Mouse (Mus musculus): ENCODE data around the gene Arl3. TPM values are rescaled to one million over a fixed set of nuclear protein-coding genes. Genes with fewer than 3 reads are reported as not detected.

Gene Arl3
- 10 to 100 TPM; 51.1 to 76.4 (median 62.8) TPM for total RNA-seq (2022)

DNA sequence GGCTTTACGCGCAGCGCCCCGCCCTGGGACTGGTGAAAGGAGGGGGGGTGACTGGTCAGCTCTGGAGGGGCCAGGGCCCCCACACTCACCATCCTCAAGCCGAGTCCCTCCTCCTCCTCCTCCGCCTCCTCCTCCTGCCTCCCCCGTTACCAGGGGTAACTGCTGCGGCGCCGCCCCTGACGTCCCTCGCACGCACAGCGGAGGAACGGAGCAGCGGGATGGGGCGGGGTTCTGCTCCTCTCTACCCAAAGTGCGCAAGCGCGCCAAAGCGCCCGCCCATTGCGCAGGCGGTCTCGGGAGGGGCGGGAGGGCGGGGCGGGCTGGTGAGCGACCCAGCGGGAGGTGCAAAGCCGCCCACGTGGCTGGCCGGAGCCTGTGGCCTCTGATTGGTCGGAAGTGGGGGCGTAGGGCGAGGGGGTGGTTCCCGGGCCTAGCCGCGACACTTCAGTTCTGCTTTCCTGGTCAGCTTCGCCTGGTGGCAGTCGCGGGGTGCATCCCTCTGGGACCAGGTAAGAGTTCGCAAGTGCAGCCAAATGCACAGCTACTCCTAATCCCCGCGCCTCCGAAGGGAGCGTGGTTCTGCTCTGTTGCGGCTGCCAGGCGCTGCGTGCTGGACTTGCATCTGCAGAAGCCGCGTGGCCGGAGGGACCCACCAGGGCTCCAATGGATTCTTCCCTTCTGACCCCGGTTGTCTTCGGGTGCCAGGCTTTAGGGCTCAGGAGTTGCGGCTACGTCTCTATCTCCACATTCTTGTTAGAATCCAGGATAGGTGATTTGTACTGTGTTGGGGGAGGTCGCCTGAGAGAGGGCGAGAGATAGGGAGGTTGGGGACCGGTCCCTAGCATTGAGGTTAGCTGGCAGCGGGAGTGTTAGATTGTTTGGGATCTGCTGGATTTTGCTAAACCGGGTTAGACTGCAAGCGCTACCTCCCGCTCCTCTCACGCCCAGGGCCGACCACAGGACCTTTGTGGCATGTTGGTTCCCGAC is at the start of gene Arl3, which contains the start of gene Sfxn2:
Gene Arl3 (minus strand): TSS at position 248 of the 987 bp plus-strand sequence.
Gene Sfxn2 (plus strand): TSS at position 415 of the 987 bp plus-strand sequence.
- peak; percentile 86 to 95 for DNase-seq (ENCODE audit: low spot score in 2 of 2)

DNA sequence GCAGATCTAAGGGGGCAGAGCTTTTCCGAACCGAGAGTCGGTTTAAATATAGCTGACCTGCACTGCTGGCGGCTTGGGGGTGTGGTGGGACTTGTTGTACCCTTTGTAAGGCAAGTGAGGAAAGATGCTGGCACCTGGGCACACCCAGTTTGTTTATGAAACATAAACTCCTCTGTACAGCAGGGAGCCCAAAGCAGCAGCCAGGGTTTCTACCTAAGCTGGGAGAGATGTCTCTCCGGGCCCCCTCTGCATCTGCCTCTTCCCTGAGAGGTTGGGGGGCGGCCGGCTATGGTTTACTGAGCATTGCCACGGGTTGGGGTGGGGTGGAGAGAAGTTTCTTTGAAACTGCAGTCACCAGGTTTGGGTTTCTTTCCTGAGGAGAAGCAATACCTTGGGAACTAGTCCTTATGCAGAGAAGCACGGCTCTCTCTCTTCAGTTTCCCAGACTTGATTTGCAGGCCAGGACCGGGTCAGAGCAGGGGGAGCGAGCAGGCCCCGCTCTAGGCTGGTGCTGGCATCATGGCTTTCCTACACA is 49.7 kb upstream of the Arl3 start:
- DNase-seq (ENCODE audit: low spot score in 2 of 2), result no peak

DNA sequence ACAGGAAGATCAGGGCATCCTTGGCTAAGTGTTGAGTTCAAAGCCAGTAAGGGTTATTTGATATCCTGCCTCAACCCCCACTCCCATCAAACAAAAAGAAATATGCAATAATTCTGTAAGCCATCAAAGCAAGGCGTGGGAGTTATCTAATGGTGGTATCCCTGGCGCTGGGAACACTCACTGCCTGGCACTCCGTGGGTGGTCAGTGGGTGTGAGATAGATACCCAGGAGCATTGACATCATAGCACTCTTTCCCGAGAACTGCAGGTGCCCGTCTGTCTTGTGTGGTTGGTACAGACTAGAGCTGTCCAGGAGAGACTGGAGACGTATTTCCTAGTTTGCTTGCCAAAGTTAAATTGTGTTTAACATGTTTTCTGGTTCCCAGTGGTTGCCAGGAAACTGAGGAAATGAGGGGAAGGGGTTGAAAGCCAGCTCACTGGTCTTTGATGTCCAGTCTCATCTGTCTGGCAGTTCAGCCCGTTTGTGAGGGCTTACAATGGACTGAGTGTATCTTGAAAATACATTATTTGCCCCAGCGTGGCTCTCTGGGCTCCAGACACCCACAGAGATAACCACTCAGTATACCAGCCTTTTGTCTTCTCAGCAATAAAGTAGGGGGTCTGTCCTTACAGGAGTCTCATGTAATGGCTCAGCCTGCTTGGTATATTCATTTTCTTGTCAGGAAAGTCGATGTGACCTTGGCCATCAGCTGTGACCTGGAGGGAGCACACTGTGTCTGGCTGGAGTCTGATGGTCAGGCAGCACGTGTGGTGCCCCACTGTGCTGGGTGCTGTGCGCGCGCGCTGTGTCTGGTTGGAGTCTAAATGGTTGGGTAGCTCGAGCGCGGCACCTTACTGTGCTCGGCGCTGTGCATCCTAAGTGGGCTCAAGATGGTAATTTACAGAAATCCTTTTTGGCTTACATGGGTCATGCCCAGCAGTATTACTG is 48.5 kb upstream of the Arl3 start:
- no peak for DNase-seq (ENCODE audit: low spot score in 2 of 2)

DNA sequence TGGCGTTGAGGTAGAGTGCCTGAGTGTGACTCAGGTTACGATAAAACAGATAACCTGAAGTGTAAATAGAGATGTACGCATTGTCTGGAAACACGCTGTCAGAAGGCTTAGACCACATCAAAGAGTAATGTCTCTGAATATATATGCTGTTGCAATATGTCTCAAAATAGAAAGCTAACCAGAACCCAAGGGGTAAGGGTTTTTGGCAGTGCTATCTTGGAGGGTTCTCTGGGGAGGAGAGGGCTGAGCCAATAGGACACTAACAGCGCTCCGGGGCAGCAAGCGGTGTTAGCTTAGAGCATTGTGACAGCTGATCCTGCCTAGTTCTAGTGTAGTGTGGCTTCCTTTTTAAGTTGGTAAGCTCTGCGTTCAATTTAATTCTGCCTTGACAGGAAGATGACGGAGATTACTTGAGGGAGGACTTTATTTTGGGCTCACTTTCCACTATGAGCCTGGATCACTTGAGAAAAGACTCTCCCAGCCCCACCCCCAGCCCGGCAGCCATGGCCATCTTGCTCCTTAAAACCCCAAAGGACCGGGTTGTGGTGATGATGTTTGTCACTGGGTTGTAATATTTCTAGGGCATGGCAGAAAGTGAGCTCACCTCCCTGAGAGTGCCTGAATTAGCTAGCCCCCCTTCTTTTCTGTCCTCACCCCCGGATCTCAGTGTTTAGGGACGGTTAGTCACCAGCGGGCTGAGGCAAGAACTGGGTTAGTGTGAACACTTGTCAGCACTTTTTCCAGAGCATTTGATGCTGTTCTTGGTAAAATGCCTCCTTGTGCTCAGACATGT is 47.2 kb upstream of the Arl3 start:
- no peak for DNase-seq (ENCODE audit: low spot score in 2 of 2)

DNA sequence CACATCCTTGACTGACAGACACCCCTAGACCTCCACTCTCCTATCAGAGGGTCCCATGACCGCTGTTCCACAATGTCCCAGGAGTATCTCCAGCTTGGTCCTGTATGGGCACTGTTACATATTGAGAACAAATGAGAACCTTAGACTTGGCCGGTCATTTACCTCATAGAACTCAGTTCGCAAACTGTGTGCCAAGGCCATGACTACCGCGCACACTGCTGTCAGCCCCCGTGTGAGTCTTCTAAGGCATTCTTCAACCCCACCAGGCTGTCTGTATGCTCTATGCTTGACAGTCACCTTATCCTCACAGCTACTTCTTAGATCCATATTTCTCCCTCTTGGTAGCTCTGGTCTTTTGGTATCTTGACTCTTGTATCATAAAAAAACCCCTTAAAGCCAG is 46.5 kb upstream of the Arl3 start:
- no peak for DNase-seq (ENCODE audit: low spot score in 2 of 2)

DNA sequence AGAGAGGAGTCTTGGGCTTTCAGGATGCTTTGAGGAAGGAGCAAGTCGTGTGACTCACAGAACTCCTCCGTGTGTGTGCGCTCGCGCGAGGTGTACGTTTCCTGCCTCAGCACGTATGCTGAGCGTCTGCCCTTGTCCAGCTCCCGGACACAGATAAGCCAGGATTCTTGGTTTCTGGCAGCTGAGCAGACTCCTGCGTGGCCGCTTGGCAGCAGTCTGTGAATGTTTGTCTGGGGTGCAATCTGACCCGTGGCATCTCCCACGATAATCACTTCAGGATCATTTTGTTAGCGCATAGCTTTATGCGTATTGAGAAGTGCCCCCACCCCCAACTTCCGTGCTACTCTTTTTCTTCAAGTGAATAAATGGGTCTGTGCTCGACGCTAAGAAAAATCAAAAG is 46.0 kb upstream of the Arl3 start:
- DNase-seq (ENCODE audit: low spot score in 2 of 2), result no peak

DNA sequence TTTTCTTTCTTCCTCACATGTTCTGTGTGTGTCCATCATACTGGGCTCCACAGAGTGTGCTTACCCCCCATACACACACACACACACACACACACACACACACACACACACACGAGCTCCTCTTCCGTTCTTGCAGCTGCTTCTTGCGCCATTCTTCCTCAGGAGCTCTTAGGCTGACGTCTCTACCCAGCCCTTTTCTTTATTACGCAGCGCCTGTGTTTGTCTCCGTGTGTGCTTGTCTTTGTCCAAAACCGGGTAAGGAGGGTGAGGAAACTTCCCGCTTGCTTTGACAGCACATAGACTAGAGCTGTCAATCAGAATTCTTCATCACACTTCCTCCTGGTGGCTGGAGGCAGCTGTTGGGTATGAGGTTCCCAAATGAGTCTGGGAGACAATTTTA is 45.3 kb upstream of the Arl3 start:
- no peak for DNase-seq (ENCODE audit: low spot score in 2 of 2)

DNA sequence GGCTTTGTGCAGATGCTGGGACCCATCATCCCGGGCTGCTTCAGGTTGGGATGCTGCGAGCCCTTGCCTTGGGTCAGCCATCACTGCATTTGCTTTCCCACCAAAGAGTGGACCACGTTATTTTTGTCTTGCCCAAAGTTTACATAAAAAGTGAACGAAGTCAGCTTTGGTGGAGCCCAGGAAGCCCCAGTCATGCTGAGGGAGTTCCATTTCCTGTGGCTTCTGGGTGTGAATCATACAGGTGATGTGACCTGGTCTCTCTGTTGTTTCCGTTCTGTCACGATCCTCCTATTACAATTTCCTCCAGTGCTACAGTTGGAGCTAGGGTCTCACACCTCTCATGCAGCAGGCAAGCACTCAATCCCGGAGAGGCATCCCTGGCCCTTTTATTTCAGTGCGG is 44.4 kb upstream of the Arl3 start:
- DNase-seq (ENCODE audit: low spot score in 2 of 2), result no peak

DNA sequence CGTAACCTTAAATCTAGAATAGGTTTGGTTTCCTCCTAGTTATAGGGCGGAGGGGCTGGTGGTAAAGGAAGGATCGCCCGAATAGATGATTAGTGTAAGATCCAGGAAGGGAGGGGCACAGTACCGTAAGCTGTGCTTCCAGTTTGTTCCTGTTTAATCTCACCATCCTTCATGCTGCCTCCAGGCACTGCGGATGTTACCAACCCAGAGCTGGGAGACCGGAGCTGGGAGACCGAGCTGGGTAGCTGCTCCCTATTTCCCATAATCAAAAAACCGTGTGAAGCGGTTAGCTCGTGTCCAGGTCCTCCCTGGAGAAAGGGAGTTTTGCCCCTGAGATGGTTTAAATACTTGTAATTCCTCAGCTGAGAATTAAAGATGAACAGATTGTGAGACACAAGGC is 43.4 kb upstream of the Arl3 start:
- DNase-seq (ENCODE audit: low spot score in 2 of 2), result no peak

DNA sequence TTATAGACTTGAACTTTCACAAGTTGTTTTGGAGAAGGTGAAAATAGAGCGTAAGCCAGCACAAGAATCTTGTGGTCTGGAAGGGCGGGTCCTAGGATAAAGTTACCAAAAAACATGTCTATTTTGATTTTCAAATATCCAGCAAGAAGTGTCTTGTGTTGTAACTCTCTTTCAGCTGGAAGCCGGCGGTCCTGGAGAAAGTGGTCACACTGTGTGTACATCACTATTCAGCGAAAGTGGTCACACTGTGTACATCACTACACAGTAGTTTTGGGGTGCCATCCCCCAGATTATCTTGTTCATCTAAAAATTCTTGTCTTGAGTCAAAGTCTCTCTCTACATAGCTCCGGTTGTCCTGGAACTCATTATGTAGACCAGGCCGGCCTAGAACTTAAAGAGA is 35.2 kb upstream of the Arl3 start:
- DNase-seq (ENCODE audit: low spot score in 2 of 2), result no peak

DNA sequence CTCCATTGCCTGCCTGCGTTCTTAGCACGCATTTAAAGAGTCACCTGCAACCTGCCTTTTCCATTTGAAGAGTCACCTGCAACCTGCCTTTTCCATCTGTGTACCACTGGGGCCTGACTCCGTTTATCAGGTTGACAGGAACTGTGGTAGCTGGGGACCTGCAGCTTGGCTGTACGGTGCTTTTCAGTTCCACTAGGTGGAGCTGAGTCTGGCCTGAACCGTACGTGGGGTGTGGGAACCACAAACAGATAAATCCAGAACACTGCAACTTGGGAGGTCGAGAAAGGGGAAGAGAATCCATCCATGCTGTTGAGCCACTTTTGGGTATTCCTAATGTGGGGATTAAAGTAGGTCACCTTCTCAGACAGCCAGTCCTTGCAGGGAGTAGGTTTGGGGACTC is 34.4 kb upstream of the Arl3 start:
- no peak for DNase-seq (ENCODE audit: low spot score in 2 of 2)

DNA sequence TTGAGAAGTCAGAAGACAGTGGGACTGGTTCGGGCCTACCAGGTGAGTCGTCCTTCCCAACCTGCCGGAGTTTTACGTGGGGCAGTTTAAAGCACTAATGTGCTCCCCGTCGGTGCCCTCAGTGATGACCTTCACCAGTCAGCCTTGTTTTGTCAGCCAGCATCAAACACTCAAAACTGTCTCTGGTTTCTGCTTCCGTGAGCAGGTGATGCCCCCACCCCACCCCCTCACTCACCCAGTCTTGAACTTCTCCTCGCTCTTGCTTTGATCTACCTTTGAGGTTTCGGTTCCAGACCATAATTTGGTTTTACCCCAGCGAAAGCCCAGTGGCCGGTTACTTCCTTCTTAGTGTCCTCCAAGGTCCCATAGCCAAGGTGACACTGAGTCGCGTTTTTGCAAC is 33.7 kb upstream of the Arl3 start:
- no peak for DNase-seq (ENCODE audit: low spot score in 2 of 2)

DNA sequence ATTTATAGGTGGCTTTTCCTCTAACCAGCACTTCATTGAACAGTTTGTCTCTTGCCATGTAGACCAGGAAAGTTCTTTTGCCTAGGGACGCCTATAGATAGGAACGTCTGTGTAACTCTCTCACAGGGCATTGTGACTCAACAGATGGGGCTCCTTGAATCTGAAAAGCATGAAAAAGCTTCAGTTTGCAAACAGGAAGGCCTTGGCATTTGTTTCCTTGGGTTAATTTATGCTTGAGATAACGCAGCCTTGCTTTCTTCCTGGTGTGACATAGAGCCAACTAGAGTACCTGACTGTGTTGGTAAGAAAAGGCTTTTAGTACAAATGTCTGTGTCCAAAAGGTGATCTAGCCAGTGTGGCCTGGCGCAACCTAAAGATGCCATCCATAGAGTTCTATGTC is 29.4 kb upstream of the Arl3 start:
- no peak for DNase-seq (ENCODE audit: low spot score in 2 of 2)

DNA sequence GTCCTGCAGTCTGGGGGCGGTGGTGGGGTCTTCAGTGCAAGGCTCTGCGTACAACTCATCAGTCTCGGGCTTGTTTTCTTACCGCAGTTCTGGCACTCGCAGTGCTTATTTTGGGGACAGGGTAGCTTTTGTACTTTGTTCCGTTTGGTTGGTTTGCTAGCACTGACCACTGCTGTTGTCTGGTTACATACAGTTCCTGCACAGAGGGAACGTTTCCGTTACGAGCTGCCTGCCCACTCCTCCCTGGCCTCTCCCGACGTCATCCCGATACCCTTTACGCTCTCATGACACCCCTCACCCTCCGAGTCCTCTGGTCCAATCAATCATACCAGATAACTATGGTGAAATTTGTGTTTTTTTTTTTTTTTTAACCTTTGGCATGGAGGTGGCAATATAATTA is 28.5 kb upstream of the Arl3 start:
- no peak for DNase-seq (ENCODE audit: low spot score in 2 of 2)

DNA sequence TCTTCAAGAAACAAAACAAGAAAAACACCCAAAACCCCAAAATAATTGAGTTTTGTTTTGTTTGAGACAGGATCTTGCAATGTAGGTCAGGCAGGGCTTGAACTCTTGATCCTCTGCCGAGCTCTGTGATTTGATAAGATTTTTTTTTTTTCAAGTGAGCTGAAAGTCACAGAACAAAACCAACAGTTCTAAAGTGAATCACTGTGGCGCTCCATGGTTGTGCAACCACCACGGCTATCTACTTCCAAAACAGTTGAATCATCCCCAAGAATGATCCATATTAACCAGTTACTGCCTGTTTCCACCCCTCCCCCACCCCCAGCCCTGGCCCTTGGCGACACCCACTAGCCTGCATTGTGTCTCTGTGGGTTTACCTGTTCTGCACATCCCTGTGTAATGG is 27.4 kb upstream of the Arl3 start:
- no peak for DNase-seq (ENCODE audit: low spot score in 2 of 2)

DNA sequence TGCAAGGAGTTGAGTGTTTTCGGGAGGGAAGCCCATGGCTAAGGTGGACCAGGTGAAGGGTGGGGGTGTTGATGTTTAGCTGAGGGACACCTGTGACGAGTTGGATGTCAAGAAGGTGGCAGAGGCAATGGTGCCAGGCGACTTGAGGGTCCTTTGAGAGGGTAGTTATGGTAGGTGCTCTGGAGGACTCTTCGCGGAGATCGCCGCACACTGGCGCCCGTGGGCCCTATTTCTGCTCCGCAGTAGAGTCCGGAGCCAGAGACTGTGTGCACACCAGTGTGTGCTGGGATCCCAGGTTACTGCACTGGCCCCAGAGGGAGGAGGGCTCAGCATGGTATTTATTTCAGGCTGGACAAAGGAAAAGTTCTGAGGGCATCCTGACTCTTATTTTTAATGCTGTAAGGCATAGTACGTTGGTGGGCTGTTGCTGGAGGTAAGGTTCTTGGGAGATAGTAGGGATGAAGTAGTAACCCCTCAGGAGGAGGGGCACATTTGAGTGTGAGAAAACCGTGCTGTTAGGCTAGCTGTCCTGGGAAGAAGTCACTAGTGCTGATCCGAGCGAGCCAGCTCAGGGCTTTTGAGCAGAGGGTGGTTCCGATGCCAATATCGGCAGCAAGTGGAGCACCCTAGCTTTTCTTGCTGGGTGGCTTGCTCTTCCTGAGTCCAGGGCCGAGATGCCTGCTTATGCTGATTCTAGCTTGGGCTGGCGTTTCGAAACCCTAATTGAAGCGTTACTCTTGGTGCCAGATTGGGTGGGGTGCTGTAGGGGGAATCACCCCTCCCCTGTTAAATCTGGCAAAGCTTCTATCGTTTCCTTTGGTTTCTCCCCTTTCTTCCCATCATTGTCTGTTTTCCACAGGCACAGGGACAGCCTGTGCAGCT is 26.6 kb upstream of the Arl3 start:
- no peak for DNase-seq (ENCODE audit: low spot score in 2 of 2)

DNA sequence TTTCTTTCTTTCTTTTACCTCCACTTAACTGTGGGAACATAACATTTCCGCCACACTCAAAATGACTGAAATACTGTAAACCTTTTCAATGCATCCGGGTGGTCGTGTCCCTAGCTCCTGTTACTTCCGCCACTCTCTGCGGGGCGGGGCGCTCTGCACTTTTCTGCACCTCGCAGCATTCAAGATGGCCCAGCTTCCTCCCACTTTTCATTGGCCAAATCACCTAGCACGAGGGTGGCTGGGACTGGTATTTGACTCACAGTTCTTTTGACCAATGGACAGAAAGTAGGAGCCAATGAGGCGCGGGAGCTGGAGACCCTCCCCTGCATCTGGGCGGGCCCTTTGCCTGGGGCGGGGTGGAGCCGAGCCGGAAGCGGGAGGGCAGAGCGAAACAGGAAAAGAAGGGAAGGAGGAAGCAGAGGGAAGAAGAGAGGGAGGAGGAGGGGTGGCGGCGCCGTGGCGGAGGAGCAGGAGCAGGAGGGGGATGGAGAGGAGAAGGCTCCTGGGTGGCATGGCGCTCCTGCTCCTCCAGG is 25.8 kb upstream of the Arl3 start, which contains the start of gene Wbp1l:
Gene Wbp1l (plus strand): TSS at position 365 of the 533 bp plus-strand sequence.
- peak; percentile 95 to 97 for DNase-seq (ENCODE audit: low spot score in 2 of 2)

DNA sequence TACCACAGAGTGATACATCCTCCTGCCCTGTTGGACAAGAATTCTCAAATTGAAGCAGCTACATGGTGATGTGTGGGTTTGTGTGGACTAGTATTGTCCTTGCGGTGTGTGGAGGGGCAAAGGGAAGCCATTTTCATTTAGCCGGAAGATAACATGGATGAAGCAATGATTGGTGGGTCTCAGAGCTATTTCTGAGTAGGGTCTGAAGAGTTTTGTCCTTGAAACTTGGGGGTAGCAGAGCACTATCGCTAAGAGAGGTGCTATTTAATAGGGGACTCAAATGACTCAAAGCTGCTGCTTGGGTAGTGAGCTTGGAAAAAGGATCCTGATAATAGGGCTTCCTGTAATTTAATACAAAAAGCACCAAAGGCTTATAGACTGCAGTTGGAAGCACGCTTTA is 25.2 kb upstream of the Arl3 start:
- DNase-seq (ENCODE audit: low spot score in 2 of 2), result no peak

DNA sequence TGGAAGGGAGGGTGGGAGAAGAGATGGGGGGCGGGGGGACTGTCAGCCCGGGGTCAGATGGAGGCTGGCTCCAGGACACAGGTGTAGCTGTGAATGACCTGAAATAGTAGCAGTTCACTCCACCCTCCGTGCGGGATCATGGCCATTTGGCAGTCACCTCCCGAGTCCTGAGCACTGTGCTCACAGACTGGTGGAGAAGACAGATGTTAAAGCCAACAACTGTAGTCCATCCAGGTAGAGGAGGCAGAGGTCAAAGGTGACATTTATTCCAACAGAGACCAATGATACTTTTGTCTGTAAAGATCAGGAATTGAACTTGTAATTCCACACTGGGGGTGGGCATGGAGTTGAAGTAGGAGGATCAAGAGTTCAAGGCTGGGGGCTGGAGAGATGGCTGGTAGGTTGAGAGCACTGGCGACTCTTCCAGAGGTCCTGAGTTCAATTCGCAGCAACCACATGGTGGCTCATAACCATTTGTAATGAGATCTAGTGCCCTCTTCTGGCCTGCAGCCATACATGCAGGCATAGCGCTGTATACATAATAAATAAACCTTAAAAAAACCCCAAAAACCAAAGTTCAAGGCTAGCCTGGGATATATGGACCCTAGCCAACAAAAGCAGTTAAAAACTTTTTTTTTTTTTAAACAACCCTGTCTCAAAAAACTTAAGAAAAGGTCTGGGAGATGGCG is 19.9 kb upstream of the Arl3 start:
- DNase-seq (ENCODE audit: low spot score in 2 of 2), result no peak
